Mouse (Mus musculus): ENCODE results near the gene Dph5. TPM values are rescaled to one million over a fixed set of nuclear protein-coding genes. Genes with fewer than 3 reads are reported as not detected.
"Not testable (repeated sequence)": the region's sequence is repeated elsewhere in the genome, so short reads cannot be mapped to it uniquely, and the experiment has no call there.

The Dph5 gene
- polyA plus RNA-seq, 1 experiment from 2014 or later = 21.8 TPM

DNA sequence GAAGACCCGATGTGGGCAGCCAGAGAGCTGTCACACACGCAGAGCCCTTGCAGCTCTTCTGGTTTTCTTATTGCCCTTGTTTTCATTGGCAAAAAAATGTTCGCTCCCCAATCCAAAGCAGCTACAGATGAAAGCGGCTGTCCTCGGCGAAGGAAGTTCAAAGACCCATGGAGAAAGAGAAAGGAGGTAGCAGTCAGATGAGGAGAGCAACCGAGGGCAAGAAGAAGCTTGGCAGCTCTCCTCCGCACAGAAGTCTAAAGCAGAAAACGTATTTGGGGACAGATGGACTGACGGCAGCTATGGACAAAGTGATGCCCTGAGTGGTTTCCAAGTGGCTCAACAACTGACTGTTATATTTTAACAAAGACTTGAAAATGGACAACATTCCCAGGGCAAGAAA lies 32.1 kb upstream of the Dph5 start:
- Histone ChIP-seq H3K27ac (ENCODE audit: low read length) (peak overlapping the region; percentile 36; the same call in 1 of the 2 replicates), H3K4me1 (ENCODE audit: control insufficient read depth, insufficient read depth, low read length) (no peaks in the 10 kb centered on the region), H3K9ac (ENCODE audit: low read depth, low read length) (no peak overlapping the region), H3K9me3 (replicated peaks; ENCODE audit: control insufficient read depth, low read length, poor library complexity, severe bottlenecking) (no peaks in the 10 kb centered on the region), H3K4me2 (ENCODE audit: low read length) (no peak overlapping the region), H3K27me3 (ENCODE audit: control insufficient read depth, insufficient read depth, low read depth, low read length) (no peaks in the 10 kb centered on the region), H3K36me3 (ENCODE audit: control insufficient read depth, insufficient read depth, low read length) (no peaks in the 10 kb centered on the region), H3K4me3 (ENCODE audit: low read depth, low read length) (no peak overlapping the region)
- ATAC-seq = no peak
- WGBS = 53% methylated on average over 10 of the region's 10 CpGs

DNA sequence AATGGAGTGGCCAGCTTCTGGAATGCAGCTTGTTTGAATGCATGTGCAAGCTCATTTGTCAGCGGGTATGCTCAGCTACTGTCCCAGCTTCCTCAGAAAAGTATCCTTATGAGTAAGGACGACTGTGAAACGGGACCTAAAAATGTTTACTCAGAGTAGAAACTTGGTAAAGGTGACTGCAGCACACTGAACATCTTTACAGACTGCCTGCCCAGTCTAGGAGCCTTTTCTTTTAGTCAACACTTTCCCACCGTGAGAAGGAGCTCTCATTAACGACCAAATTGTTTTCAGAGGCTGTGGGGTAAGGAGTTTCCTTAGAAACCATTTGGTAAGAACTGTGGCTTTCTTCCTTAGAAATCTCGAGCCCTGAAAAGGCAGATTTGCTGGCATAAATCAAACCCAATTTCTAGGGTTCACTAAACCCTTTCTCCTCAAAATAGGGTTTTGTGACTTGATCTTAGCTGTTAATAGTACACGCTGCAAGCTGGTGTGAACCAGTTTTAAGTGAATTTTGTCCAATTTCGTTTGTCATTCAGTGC lies 31.1 kb upstream of the Dph5 start:
- 9% methylated on average over 8 of the region's 8 CpGs for WGBS
- no peak overlapping the region for H3K9ac ChIP-seq (ENCODE audit: low read depth, low read length)
- no peaks in the 10 kb centered on the region for H3K27me3 ChIP-seq (ENCODE audit: control insufficient read depth, insufficient read depth, low read depth, low read length)
- H3K4me2 ChIP-seq (ENCODE audit: low read length) = no peak overlapping the region
- no peaks in the 10 kb centered on the region for H3K36me3 ChIP-seq (ENCODE audit: control insufficient read depth, insufficient read depth, low read length)
- ATAC-seq = peak; percentile 78
- no peaks in the 10 kb centered on the region for H3K9me3 ChIP-seq (replicated peaks; ENCODE audit: control insufficient read depth, low read length, poor library complexity, severe bottlenecking)
- H3K27ac ChIP-seq (ENCODE audit: low read length) = 0 out of 2 replicates have a peak overlapping the region, but pooled peaks have one; percentile 24
- H3K4me1 ChIP-seq (ENCODE audit: control insufficient read depth, insufficient read depth, low read length) = no peaks in the 10 kb centered on the region
- no peak overlapping the region for H3K4me3 ChIP-seq (ENCODE audit: low read depth, low read length)

DNA sequence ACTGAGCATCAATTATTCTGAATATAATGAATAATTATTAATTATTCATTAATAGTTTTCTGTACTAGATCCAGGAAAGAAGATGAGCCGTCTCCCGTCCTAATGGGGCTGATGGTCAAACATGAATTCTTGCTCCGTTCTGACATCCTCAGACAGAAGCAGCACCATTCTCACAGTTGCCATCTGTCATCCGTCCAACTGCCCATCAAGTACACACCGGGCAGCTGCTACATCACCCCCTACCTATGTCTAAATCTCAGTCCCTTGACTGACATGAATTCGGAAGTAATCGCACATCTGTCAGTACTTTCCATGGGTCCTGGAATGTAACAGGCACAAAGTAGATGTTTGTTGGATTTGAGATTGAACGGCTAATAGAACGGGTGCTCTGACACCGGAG lies 30.2 kb upstream of the Dph5 start:
- 52% methylated on average over 10 of the region's 10 CpGs for WGBS
- no peak overlapping the region for H3K27ac ChIP-seq (ENCODE audit: low read length)

DNA sequence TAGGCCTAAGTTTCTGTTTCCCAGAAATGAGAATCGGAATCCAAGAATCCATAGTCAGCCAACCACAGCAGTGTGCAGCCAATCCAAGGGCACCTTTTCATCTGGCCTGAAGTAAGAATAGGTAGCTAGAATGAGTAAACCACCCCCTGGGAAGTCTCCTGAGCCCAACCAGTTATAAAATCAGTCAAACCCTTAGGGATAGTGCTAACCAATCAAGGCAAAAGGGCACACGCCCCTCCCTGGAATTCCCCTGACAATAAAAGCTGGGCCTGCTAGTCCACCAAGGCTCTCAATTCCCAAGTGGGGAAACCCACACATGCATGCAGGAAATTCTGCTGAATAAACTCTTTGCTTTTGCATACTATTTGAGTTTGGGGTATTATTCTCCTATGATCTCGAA lies 28.8 kb upstream of the Dph5 start:
- Histone ChIP-seq H3K9me3 (replicated peaks; ENCODE audit: control insufficient read depth, low read length, poor library complexity, severe bottlenecking) (no peaks in the 10 kb centered on the region), H3K9ac (ENCODE audit: low read depth, low read length) (no peak overlapping the region), H3K27ac (ENCODE audit: low read length) (no peak overlapping the region), H3K4me2 (ENCODE audit: low read length) (no peak overlapping the region), H3K27me3 (ENCODE audit: control insufficient read depth, insufficient read depth, low read depth, low read length) (no peaks in the 10 kb centered on the region), H3K4me3 (ENCODE audit: low read depth, low read length) (no peak overlapping the region), H3K36me3 (ENCODE audit: control insufficient read depth, insufficient read depth, low read length) (no peaks in the 10 kb centered on the region), H3K4me1 (ENCODE audit: control insufficient read depth, insufficient read depth, low read length) (no peaks in the 10 kb centered on the region)
- ATAC-seq = no peak
- WGBS = 86% methylated on average over 3 of the region's 3 CpGs

More for the DNA sequence above, 30.2 kb upstream of the Dph5 start:
- Histone ChIP-seq H3K4me3 (ENCODE audit: low read depth, low read length) (no peak overlapping the region), H3K27me3 (ENCODE audit: control insufficient read depth, insufficient read depth, low read depth, low read length) (no peaks in the 10 kb centered on the region), H3K4me2 (ENCODE audit: low read length) (no peak overlapping the region), H3K36me3 (ENCODE audit: control insufficient read depth, insufficient read depth, low read length) (no peaks in the 10 kb centered on the region), H3K9me3 (replicated peaks; ENCODE audit: control insufficient read depth, low read length, poor library complexity, severe bottlenecking) (no peaks in the 10 kb centered on the region), H3K9ac (ENCODE audit: low read depth, low read length) (no peak overlapping the region), H3K4me1 (ENCODE audit: control insufficient read depth, insufficient read depth, low read length) (no peaks in the 10 kb centered on the region)
- no peak for ATAC-seq

DNA sequence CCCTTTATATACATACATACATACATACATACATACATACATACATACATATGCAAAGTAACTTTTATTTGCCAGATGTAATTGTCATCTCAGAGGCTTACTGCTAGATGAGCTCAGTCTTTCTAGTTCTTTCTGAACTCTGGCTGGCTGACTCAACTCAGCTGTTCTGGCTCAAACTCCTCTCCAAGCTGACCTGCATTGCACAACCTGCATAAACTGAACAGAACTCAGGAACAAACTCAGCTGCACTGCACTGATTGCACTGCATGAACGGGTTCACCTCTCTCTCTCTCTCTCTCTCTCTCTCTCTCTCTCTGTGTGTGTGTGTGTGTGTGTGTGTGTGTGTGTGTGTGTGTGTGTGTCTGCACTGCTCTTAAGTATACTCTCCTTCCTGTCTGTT lies 26.9 kb upstream of the Dph5 start:
- H3K9ac ChIP-seq (ENCODE audit: low read depth, low read length); H3K4me2 ChIP-seq (ENCODE audit: low read length); H3K27me3 ChIP-seq (ENCODE audit: control insufficient read depth, insufficient read depth, low read depth, low read length); H3K4me3 ChIP-seq (ENCODE audit: low read depth, low read length); H3K27ac ChIP-seq (ENCODE audit: low read length); H3K9me3 ChIP-seq (replicated peaks; ENCODE audit: control insufficient read depth, low read length, poor library complexity, severe bottlenecking); H3K36me3 ChIP-seq (ENCODE audit: control insufficient read depth, insufficient read depth, low read length); ATAC-seq; H3K4me1 ChIP-seq (ENCODE audit: control insufficient read depth, insufficient read depth, low read length): not testable (repeated sequence)
- WGBS = 86% methylated on average over 1 of the region's 1 CpGs

DNA sequence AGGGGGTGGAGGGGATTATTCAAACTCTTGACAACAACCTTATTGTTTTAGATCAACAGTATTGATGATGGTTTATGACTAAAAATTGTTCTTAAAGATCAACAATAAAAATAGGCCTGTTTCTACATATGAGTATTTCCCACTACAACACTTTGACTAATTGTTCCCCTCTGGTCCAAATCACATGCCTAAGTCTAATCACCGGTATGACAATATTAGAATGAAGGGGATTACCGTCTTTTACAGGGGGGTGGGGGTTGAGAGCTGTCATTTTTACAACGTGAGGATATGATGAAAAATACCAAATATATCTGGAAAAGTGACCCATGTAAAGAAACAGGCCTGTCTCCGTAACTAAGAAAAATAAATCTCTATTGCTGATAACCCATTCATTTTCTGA lies 24.1 kb upstream of the Dph5 start:
- Histone ChIP-seq H3K27ac (ENCODE audit: low read length) (no peak overlapping the region), H3K4me3 (ENCODE audit: low read depth, low read length) (no peak overlapping the region), H3K9ac (ENCODE audit: low read depth, low read length) (no peak overlapping the region), H3K27me3 (ENCODE audit: control insufficient read depth, insufficient read depth, low read depth, low read length) (no peaks in the 10 kb centered on the region), H3K36me3 (ENCODE audit: control insufficient read depth, insufficient read depth, low read length) (no peaks in the 10 kb centered on the region), H3K4me2 (ENCODE audit: low read length) (no peak overlapping the region), H3K9me3 (replicated peaks; ENCODE audit: control insufficient read depth, low read length, poor library complexity, severe bottlenecking) (no peaks in the 10 kb centered on the region), H3K4me1 (ENCODE audit: control insufficient read depth, insufficient read depth, low read length) (no peaks in the 10 kb centered on the region)
- ATAC-seq = no peak
- WGBS = 76% methylated on average over 4 of the region's 4 CpGs

DNA sequence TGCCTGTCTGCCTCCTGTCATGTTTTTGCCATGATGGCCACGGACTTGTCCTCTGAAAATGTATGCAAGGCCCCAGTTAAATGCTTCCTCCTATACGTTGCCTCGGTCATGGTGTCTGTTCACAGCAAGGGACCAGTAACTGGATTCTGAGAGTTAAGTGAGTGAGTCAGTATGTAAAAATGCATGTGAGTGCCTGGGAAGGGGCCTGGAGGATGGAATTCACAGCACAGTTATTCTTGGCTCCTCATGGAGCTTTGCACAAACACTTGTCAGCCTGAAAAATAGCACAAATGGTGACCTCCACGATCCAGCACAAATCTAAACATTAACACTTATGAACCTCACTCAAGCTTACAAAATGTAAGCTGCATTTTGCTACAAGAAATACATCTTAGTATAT lies 20.5 kb upstream of the Dph5 start:
- no peaks in the 10 kb centered on the region for H3K4me1 ChIP-seq (ENCODE audit: control insufficient read depth, insufficient read depth, low read length)
- no peak overlapping the region for H3K27ac ChIP-seq (ENCODE audit: low read length)
- no peak for ATAC-seq
- H3K36me3 ChIP-seq (ENCODE audit: control insufficient read depth, insufficient read depth, low read length) = no peaks in the 10 kb centered on the region
- no peaks in the 10 kb centered on the region for H3K27me3 ChIP-seq (ENCODE audit: control insufficient read depth, insufficient read depth, low read depth, low read length)
- H3K9me3 ChIP-seq (replicated peaks; ENCODE audit: control insufficient read depth, low read length, poor library complexity, severe bottlenecking) = no peaks in the 10 kb centered on the region
- no peak overlapping the region for H3K9ac ChIP-seq (ENCODE audit: low read depth, low read length)
- no peak overlapping the region for H3K4me2 ChIP-seq (ENCODE audit: low read length)
- no peak overlapping the region for H3K4me3 ChIP-seq (ENCODE audit: low read depth, low read length)
- WGBS = 83% methylated on average over 4 of the region's 4 CpGs

DNA sequence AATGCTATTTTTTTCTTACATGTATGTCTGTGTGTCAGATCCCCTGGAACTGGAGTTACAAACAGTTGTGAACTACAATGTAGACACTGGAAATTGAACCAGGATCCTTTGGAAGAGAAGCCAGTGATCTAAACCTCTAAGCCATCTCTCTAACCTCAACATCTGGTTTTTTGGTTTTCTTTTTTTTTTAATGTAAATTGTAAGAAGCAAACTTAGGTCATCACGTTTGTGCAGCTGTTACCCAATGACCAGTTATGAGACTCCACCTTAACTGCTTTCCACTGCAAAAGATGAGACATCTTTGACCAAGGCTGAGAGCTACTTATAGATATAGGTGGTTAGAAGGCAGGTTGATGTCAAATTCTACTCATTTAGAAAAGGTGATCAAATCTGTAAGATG lies 19.7 kb upstream of the Dph5 start:
- Histone ChIP-seq H3K27me3 (ENCODE audit: control insufficient read depth, insufficient read depth, low read depth, low read length) (no peaks in the 10 kb centered on the region), H3K9me3 (replicated peaks; ENCODE audit: control insufficient read depth, low read length, poor library complexity, severe bottlenecking) (no peaks in the 10 kb centered on the region), H3K27ac (ENCODE audit: low read length) (no peak overlapping the region), H3K4me3 (ENCODE audit: low read depth, low read length) (no peak overlapping the region), H3K36me3 (ENCODE audit: control insufficient read depth, insufficient read depth, low read length) (no peaks in the 10 kb centered on the region), H3K4me2 (ENCODE audit: low read length) (no peak overlapping the region), H3K4me1 (ENCODE audit: control insufficient read depth, insufficient read depth, low read length) (no peaks in the 10 kb centered on the region), H3K9ac (ENCODE audit: low read depth, low read length) (no peak overlapping the region)
- no peak for ATAC-seq
- 88% methylated on average over 1 of the region's 1 CpGs for WGBS

DNA sequence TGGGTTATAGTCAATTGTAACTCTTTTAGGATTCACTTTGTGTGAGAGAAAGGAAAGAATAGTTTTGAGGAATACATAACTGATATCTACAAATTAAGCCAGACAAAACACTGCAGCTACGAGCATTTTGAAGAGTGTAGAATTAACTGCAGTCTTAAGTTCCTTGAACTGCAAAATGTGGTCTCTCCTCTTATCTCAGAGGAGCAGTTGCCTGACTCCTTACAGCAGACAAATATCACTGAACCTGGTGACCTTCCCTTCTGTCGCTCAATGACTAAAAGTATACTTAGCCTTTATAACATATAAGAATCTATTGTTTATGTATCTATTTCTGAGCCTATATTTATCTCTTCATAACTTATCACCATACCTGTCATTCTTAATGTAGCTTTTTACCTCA lies 18.3 kb upstream of the Dph5 start:
- Histone ChIP-seq H3K4me3 (ENCODE audit: low read depth, low read length) (no peak overlapping the region), H3K27me3 (ENCODE audit: control insufficient read depth, insufficient read depth, low read depth, low read length) (no peaks in the 10 kb centered on the region), H3K4me1 (ENCODE audit: control insufficient read depth, insufficient read depth, low read length) (no peaks in the 10 kb centered on the region), H3K36me3 (ENCODE audit: control insufficient read depth, insufficient read depth, low read length) (no peaks in the 10 kb centered on the region), H3K27ac (ENCODE audit: low read length) (no peak overlapping the region), H3K9me3 (replicated peaks; ENCODE audit: control insufficient read depth, low read length, poor library complexity, severe bottlenecking) (no peaks in the 10 kb centered on the region), H3K9ac (ENCODE audit: low read depth, low read length) (no peak overlapping the region), H3K4me2 (ENCODE audit: low read length) (no peak overlapping the region)
- ATAC-seq = no peak
- WGBS = 91% methylated on average over 2 of the region's 2 CpGs

Data from midbrain, embryonic 16.5 days (tissue).